Mouse (Mus musculus) ZHBTc4 (cell line): ENCODE measurements around the gene Pabpn1l.
"Not testable (repeated sequence)": the region's sequence is repeated elsewhere in the genome, so short reads cannot be mapped to it uniquely, and the experiment has no call there.

Experiments
- DNase-seq: peaks from one replicate; pipeline ENCODE4 v3.0.0-alpha.2; 2011; ENCODE audit warnings: low read depth, low spot score

The Pabpn1l gene

DNA sequence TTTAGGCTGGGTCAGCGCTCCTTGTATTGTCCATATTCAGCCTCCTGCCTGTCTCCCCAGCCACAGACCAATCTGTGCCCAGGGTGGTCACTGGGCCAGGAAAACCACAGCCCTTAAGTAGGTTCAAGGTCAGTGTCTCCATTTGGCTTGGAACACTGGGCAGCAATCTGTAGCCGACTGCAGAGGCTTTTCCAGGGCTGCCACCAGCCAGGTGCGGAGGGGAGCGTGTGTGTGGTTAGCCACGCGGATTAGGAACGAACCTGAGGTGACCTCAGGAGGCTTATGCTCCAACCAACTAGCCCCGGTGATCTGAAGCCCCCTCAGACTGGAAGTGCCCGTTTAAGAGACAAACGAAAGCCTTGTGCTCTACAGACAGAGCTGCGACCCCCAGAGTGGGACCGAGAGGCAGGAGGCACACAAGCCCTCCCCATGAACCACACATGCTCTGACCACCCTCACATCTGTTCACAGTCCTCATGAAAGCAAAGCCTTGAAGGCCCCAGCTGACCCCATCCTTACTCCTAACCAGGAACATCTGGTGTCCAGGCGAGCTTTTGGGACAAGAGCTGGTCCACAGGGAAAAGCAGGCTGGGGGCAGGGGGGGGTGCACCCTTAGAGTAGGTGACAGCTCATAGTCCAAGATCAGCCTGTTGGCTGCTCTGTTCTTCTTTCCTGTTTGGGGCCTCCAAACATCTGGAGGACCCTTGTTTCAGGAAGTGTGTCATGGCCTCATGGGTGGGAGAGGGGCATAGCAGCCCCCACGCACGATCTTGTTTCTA, 25.8 kb upstream of the Pabpn1l start:
- no peak for DNase-seq

DNA sequence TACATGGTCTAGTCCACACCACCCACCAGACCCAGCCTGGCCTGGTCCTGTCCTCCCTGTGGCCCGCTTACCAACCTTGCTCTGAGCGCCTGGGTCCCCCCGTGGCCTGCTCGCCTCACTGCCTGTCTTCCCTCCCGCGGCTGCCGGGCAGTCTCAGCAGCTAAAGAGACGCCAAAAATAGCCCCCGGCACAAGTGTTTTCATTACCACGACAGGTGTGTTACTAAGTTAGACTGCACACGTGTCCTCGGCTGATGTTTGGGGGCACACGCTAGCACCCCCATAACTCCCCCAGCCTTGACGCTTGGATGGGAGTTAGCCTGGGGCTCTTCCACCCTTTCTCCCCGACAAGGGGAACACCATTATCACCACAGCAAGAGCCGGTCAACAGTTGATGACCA, 23.8 kb upstream of the Pabpn1l start:
- no peak for DNase-seq

DNA sequence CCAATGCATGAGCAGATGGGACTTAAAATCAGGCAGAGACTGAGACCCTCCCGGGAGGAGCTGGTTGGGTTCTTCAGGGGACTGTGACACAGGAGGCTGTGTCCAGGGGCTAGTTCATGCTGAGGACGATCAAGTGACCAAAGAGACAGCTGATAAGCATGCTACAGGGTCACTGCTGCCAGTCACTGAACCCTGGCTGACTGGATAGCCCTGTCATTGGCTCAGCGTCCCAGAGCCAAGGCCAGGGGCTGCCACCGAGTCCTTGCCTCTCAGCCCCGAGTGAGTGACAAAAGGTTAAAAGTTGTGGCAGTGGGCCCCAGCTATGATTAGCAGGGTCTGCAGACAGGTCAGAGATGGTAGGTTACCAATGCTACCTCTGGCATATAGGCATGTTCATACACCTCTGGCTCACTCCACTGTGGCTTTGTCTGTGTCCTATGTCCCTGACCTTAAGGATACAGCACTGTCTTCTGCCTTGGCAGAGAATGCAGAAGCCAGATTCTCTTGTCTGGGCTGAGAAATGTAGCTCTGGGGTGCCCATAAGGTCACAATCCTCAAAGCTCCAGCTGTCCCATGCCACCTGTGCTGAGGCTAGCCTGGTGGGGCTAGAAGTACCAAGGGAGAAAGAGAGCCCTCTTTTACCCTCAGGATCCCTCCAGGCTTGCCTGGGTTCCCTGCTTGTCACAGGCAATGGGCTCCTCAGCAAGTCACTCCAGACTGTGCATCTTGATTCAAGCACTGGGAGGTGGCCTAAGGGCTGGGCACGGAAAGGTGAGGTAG, 21.8 kb upstream of the Pabpn1l start:
- no peak for DNase-seq

DNA sequence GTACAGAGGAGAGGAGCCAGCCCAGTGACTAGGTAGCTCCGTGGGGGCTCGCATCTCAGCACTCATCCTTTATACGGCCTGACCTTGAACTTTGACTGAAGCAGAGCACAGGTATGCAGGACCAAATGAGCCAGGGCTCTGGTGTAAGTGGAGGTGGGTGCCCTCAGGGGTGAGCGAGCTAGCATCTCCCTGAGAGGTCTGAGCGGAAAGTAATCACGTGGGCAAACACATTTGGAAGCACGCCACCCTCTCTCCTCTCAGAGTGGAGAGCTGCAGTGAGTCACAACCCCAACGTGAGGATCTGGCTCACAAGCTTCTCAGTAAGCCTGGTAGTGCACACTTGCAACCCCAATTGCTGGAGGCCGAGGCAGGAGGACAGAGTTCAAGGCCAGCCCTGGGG, 19.5 kb upstream of the Pabpn1l start:
- DNase-seq, result no peak

DNA sequence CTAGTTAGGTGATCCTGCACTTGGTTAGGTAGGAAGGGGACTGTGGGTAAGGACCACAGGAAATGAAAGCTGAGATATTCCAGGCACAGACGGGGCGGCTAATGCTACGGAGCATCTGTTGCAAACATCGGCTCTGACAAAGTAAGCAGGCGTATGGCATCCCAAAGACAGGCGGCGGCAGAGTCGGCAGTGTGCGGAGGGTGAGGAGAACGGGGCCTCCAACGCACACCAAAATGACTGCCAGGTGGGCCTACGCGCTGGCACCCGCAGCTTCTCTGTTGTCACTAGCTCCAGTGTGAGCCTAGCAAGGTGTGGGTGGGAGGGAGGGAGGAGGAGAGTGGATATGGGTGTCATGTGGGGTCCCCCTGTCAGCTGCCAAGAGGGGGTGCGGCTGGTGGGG, 18.9 kb upstream of the Pabpn1l start:
- no peak for DNase-seq

DNA sequence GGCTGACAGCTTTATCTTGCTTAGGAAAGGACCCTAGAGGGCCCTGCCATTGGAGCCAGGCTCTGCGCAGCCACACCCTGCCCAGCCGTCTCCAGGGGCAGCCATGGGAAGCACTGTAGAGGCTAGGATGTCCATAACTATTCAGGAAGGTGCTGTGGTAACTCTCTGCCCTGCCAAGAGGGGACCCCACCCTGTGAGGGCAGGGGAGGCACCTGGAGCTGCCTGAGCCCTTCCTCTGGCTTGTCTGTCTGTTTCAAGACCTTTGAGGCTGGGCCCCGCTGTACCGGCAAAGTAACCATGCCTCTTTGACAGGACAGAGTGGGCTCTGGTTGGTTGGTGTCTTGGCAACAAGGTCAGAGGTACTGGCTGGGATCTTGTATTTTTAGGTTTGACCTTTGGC, 18.3 kb upstream of the Pabpn1l start:
- no peak for DNase-seq

DNA sequence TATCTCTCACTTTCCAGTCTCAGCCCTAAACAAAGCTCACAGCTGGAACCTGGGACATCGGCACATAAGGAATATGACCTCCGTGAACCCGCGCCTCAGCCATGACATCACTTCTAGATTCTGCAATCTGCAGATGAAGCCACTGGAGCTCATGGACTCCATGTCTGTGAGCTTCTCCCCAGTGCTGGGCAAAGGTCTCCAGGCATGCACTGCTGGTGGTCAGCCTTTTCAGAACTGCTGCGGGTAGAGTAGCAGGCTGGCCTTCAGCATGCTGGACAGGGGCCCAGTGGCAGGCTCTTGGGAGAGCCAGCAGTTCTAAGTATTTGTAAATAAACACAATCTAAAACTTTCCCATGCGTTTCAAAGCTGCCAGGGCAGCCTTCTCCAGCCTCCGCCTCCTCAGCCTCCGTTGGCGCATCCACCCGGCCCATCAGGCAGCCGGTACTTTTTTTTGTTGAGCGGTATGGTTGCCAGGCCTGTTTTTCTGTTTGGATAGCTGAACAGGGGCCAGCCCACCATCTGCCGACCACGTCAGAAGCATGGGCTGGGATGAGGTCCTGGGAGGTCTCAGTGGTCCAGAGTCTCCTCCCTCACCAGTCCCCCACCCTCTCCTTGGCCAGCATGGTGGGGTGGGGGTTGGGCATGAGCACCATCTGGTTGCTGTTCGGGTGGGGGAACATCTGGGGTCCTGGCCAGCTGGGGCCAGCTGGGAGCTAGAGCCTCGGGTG, 17.1 kb upstream of the Pabpn1l start:
- no peak for DNase-seq

DNA sequence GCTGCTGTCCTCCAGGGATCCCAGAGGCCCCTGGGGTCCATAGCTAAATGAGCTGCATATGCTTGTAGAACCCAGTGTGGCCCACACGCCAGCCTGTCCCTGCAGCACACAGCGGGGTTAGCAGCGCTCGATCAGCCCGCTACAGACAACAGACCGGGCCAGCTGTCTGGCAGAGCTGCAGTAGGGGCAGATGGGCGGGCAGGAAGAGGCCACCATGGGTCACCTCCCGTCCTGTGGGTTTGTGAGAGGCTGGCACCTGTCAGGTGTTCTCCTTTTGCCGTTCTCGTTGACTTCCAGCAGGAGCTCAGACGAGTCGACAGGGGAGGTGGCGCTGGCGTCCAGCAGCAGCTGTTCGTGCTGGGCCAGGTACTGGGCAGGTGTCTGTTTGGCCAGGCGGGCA, 16.1 kb upstream of the Pabpn1l start:
- no peak for DNase-seq

DNA sequence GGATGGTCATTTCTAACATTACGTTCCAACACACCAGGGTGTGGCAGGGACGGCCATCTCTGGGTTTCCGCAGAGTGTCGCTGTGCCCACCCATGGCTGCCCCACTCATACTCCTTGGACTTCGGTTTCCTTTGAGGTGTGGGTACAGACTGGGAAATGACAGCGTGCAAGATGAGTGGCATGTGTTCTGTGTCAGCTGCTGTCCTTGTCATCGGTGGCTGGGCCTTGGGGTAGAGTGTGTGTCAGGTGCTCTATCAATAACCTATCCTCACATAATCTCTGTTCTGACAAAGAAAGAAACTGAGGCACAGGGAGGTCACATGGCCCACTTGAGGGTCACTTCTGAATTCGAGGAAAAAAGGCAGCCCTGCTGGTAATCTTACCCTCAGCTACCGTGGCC, 14.7 kb upstream of the Pabpn1l start:
- DNase-seq, result no peak

DNA sequence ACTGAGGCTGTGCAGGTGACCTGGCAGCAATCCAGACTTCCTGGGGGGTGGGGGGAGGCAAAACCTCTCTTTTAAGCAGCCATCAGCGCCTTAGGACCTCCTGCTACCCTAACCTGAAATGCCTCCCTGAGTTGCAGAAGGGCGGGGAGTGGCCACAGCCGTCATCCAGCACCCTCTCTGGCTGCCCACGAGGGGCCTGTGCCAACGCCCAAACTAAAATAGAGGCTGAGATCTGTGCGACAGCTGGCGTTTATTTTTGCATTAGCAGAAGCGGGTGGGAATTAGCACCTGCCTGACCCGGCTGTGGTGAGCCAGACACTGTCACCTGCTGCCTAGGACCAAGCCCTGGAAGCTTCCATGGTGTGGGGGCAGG, 14.2 kb upstream of the Pabpn1l start:
- DNase-seq, result no peak

DNA sequence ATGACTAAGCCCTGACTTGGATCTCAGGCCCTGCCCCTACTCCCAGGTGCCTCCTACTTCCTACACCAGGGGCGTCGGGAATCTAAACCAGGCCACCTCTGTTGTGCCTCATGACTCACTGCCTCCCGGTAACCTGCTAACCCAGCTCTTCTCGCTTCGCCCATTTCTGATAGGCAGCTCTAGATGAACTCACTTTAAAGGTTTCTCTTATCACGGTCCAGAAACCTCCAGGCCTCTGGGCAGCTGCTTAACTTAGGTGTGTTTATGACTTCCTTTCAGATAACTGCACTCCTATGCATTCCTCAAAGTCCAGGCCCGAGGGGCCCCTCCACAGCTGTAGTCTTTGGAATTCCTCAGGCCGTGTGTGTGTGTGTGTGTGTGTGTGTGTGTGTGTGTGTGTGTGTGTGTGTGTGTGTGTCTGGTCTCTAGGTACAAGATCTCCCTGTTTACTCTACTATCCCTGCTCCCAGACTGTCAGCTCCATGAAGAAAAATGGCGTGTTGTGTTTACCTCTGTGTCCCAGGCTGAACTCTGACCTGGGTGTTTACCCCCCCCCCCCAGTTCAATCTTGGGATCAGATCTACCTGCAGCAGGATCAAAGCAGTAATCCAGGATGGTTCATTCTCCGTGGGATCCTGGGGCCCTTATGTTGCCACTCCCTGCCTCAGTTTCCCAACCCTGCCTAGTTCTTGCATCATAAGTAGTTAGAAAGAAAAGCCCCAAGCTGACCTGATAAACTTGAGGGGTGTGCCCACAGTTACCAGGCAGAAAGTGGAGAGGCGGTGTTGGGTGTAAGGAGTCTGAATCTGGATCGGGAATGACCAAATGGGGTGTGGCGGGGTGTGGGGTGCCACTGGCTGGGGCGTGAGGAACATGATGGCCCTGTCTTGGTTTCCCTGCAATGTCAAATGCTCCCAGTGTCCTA, 13.6 kb upstream of the Pabpn1l start:
- DNase-seq, result peak; percentile 32

DNA sequence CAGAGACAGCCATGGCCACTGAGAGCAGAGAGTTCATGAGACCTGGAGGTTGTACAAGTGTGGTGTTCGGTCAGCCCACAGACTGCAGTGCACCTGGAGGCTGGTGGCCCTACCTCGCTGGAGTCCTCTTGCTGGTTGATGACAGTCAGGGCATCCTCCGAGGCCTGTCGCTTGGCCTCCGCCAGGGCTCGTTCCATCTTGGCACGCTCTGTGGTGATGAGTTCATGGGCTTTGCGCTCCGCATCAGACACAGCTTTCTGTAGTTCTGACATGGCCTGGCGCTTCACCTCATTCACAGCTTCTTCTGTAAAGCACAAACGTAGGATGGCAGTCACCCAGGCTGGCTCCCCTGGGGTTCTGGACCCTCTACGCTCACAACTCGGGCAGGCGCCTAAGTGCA, 10.7 kb upstream of the Pabpn1l start:
- no peak for DNase-seq

DNA sequence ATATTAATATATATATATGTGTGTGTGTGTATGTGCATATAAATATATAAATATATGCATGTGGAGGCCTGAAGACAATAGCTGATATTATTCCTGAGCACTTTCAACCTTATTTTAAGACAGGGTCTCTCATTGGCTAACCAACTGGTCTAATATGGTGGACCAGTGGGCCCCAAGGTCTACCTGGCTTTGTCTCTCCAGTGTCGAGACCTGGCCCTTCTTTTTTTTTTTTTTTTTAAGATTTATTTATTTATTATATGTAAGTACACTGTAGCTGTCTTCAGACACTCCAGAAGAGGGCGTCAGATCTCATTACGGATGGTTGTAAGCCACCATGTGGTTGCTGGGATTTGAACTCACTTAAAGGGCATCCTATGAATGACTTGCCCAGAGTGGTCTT, 9.6 kb upstream of the Pabpn1l start:
- not testable (repeated sequence) for DNase-seq

DNA sequence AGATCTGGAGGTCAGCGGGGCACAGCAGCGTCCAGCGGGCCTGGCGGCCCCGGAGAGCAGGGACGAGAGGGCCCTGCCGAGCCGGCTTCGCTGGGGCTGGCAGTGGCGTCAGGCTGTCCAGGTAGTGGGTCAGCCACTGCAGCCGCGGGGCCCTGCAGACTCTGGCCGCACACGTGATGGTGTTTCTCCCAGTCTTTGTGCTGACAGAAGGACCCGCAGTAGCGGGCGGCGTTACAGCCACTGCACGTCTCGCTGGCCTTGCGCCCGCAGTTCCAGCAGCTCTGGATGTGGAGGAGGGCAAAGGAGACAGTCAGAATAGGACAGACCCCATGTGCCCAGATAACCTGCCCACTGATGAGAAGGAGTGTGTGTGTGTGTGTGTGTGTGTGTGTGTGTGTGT, 8.2 kb upstream of the Pabpn1l start:
- peak; percentile 26 for DNase-seq

DNA sequence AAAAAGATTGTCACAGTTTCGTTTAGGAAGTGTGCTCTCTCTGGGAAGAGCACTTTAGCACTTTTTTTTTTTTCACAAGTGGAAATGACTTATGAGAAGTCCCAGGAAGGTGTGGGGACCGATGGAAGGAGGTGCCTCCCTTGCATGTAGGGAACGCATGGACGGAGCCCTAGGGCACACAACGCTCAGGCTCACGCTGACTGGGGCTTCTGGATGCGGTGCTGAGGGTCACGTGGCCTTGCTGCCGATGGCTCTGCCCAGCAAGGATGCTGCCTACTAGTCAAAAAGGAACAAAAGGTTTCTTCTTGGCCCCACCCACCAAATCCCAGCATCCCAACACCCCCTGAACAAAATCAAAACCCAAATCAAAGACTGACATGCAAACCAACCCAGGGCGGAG, 6.8 kb upstream of the Pabpn1l start:
- peak; percentile 42 for DNase-seq

DNA sequence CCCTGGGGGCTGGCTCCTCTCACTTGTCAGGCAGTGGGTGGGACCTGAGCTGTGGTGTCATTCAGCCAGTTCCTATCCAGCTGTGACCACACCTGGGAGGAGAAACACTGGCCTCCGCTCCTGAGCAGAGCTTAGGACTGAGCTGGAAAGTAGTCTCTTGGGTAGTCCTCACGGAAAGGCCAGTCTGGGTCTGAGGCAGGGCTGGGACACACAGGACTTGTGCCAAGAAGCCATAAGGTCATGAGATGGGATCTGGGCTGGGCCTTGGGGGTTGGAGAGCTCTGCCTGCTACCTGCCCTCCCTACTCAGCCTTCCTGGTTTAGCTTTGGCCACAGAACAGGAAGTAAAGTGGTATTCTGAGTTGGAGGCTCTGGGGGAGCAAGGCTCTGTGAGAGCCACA, 4.4 kb upstream of the Pabpn1l start:
- no peak for DNase-seq

DNA sequence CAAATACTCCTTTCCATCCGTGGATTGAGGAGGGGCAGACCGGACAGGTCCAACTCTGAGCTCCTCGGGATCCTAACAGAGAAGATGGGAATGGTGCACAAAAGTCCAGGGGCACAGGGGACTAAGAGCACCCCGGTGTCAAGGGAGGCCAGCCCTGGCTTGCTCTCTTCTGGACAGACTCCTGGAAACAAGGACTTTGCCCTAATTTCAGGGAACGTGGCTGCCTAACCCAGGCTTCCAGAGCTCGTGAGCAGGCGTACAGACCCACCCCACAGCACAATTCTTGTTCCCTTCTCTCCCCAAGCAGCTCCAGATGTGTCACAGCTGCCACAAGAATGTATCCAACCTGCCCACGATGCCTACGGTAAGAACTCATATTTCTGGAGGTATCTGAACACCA, 3.3 kb upstream of the Pabpn1l start:
- no peak for DNase-seq

DNA sequence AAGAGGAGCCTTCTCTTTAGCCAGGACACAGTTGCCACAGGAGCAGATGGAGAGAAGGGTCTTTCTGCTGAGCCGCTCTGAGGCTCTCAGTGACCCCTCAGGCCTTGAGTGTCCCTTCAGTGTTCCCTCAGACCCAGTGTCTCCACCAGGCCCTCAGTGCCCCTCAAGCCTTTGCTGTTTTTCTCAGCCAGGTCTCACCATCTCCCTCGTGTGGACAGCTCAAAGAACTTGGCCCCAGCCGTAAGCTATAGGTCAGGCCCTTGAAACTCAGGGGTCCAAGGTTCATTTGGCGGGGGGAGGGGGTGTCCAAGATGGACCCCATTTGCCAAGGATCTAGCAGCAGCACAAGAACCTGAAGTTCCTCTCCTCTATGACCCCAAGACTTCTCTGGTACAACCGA, 2.1 kb upstream of the Pabpn1l start:
- no peak for DNase-seq

DNA sequence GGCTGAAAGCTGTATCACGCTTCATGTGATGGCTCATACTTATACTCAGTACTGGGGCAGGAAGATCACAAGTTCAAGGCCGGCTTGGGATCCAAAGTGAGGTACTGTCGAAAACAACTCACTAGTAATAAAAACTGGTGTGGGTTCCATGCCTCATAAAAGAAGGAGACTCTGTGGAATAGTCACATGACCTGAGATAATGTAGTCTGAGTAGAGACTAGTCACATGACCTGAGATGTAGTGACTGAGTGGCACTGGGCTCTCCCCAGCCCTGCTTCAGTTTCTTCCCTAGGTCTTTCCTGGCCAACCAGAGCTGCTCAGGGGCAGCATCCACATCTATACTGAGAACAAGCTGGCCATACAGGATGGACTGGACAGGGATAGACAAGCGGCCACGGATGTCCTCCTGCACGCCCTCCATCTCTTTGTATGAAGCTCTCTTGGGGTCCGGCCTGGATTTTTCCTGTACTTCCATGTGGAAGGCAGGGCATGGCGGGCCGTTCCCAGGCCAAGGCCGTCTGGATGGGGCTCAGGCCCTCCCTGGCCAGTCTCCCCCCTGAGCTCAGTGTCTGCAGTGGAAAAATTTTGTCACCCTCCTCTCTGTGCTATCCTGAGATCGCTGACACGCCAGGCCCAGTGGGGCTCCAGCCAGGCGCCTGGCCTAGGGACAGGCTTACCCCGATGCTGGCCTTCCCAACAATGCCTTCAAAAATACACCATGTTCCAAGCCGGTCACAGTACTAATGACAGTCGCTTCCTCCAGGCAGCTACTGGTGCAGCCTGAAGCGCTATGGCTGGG, 1.5 kb upstream of the Pabpn1l start:
- no peak for DNase-seq

DNA sequence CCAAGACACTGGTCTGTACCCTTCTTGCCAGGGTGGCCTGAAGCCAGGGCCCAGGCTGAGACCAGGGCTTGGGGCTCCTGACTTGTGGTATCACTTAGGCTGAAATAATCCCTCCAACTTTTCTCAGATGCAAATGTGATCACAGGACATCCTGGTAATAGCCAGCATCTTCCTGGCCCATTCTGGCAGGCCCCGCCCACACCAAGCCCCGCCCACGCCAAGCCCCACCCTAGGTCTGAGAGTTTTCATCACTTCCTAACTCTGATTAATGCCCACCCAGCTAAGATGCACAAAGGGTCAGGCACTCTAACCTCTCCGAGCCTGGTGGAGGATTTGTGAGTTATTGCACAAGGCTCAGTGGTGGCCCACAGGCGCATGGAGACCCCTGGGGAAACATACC, 2.1 kb downstream of the Pabpn1l start:
- DNase-seq, result no peak
